Mouse (Mus musculus) lung, embryonic 15.5 days (tissue): ENCODE measurements around the gene Krtap3-3. TPM values are rescaled to one million over a fixed set of nuclear protein-coding genes. Genes with fewer than 3 reads are reported as not detected.
"Not testable (repeated sequence)": the region's sequence is repeated elsewhere in the genome, so short reads cannot be mapped to it uniquely, and the experiment has no call there.

Source experiments
- ATAC-seq: fragments of 200-750 bp; cut with Nextera tagmentation; 2 replicates; pipeline ENCODE4 v1.8.0; 2017; ENCODE audit warnings: moderate number of reproducible peaks, borderline replicate concordance; ENCODE audit not compliant: low FRiP score, low TSS enrichment; ENCODE audit errors: extremely low read depth
- H3K27ac ChIP-seq: fragments of 300-500 bp; sonication (generic); 2 replicates; pipeline ENCODE4 v1.5.1; 2015; ENCODE audit warnings: moderate library complexity, mild to moderate bottlenecking, inconsistent platforms
- H3K27me3 ChIP-seq: fragments of 300-500 bp; sonication (generic); 2 replicates; pipeline ENCODE4 v1.6.1; 2015; ENCODE audit warnings: inconsistent platforms
- H3K36me3 ChIP-seq: fragments of 300-500 bp; sonication (generic); 2 replicates; pipeline ENCODE4 v1.6.1; 2015; ENCODE audit warnings: inconsistent platforms
- H3K4me1 ChIP-seq: fragments of 300-500 bp; sonication (generic); 2 replicates; pipeline ENCODE4 v1.6.1; 2015; ENCODE audit warnings: inconsistent platforms
- H3K4me2 ChIP-seq: fragments of 300-500 bp; sonication (generic); 2 replicates; pipeline ENCODE4 v1.6.1; 2015; ENCODE audit warnings: inconsistent platforms, mild to moderate bottlenecking, moderate library complexity
- H3K4me3 ChIP-seq: fragments of 300-500 bp; sonication (generic); 2 replicates; pipeline ENCODE4 v1.5.1; 2015; ENCODE audit warnings: mild to moderate bottlenecking, inconsistent platforms
- H3K9ac ChIP-seq: fragments of 300-500 bp; sonication (generic); 2 replicates; pipeline ENCODE4 v1.6.1; 2015; ENCODE audit warnings: inconsistent platforms
- H3K9me3 ChIP-seq: fragments of 300-500 bp; sonication (generic); 2 replicates; pipeline ENCODE4 v1.6.1; 2016; ENCODE audit warnings: inconsistent platforms
- WGBS: fragments of 180-500 bp; shearing (Covaris S2); methylation state at CpG from one replicate; pipeline ENCODE4 v1.1.7; 2015; 5-methylcytosine and 5-hydroxymethylcytosine counted together
- polyA plus RNA-seq: library from polyadenylated mRNA; unstranded; fragments of >200 nt; fragmentation: Nextera tagmentation; extraction: Ambion mirVana; gene quantifications from 2 replicates; pipeline ENCODE4 v1.2.1, GENCODE M21; 2015

Gene Krtap3-3
- polyA plus RNA-seq = not detected in 2 replicates

DNA sequence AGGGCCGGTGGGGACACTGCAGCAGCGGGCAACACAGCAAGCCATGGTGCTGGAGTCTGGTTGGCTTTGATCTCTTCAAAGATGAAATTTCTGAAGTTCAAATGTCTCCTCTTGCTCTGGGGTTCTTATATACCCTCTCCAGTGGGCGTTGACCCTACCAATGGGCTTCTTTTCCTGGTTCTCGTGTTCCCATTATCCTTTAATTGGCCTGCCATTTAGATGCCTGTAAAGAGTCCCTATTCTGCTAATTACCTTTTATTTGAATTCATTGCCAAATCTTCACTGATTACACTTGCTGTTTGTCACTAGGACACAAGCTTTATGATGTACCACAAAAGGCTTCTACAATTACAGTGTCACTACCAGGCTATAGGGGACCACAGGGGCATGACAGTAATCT lies at the start of gene Krtap3-3:
Gene Krtap3-3, minus strand, starts transcription at position 101 of the 400 bp plus-strand sequence.
- no peaks in the 10 kb centered on the region for H3K9me3 ChIP-seq
- no peak within 1 kb of the TSS for H3K27ac ChIP-seq
- ATAC-seq = no peak
- no peaks in the 10 kb centered on the region for H3K36me3 ChIP-seq
- 59% methylated on average over 4 of the region's 4 CpGs for WGBS
- H3K4me3 ChIP-seq = no peak within 1 kb of the TSS
- no peak within 1 kb of the TSS for H3K9ac ChIP-seq
- H3K4me1 ChIP-seq = no peaks in the 10 kb centered on the region
- no peaks in the 10 kb centered on the region for H3K27me3 ChIP-seq
- H3K4me2 ChIP-seq = no peak within 1 kb of the TSS

DNA sequence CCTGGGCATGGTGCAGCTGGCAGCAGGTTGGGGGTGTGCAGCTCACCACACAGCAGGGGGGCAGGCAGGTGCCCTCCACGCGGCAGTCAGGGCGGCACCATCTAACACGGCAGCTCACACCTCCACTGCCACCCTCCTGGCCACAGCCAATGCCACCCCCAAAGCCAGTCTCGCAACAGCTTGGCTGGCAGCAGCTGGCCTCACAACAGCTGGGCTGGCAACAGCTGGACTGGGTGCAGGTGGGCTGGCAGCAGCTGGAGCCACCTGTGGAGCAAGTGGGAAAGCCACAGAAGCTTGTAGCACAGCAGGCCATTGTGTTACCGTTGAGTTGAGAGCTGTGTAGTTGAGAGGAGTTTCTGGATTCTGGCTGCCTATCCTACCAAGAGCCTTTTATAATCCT lies 47.1 kb upstream of the Krtap3-3 start, which contains the start of gene Krtap9-3:
Gene Krtap9-3, minus strand, starts transcription at position 364 of the 400 bp plus-strand sequence.
- not testable (repeated sequence) for H3K27ac ChIP-seq, H3K9me3 ChIP-seq, H3K27me3 ChIP-seq, H3K9ac ChIP-seq, H3K4me1 ChIP-seq, H3K4me3 ChIP-seq, ATAC-seq, H3K36me3 ChIP-seq, H3K4me2 ChIP-seq
- 67% methylated on average over 6 of the region's 6 CpGs for WGBS

DNA sequence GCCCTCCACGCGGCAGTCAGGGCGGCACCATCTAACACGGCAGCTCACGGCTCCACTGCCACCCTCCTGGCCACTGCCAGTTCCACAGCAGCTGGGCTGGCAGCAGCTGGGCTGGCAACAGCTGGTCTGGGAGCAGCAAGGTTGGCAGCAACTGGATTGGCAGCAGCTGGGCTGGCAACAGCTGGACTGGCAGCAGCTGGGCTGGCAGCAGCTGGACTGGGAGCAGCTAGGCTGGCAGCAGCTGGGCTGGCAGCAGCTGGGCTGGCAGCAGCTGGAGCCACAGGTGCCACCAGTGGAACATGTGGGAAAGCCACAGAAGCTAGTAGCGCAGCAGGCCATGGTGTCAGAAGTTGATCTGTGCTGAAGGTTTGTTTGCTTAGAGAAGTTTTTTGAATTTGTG lies 40.3 kb upstream of the Krtap3-3 start, which contains the start of gene Krtap1-3:
Gene Krtap1-3, minus strand, starts transcription at position 359 of the 400 bp plus-strand sequence.
- Histone ChIP-seq H3K27me3 (no peaks in the 10 kb centered on the region), H3K36me3 (no peaks in the 10 kb centered on the region), H3K4me2 (no peak within 1 kb of the TSS), H3K4me3 (no peak within 1 kb of the TSS), H3K4me1 (no peaks in the 10 kb centered on the region), H3K9ac (no peak within 1 kb of the TSS), H3K9me3 (no peaks in the 10 kb centered on the region), H3K27ac (no peak within 1 kb of the TSS)
- no peak for ATAC-seq
- 83% methylated on average over 6 of the region's 6 CpGs for WGBS

DNA sequence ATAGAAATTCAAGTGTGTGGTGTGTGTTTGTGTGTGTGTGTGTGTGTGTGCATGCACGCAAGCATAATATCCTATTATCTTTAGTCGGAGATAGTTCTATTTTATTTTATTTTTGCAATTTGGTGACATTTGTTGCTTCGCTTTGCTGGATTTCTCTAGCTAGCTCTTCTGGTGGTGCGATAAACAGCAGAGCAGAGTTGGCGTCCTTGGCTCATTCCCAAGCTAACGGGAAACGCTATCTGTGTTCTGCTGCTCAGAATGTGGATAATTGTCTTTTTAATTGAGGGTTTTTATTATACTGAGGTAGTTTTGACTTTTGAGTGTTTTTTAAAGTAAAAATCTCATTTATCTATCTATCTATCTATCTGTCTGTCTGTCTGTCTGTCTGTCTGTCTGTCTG lies 34.4 kb upstream of the Krtap3-3 start:
- H3K9me3 ChIP-seq = no peaks in the 10 kb centered on the region
- H3K36me3 ChIP-seq = no peaks in the 10 kb centered on the region
- no peak overlapping the region for H3K27ac ChIP-seq
- no peaks in the 10 kb centered on the region for H3K27me3 ChIP-seq
- H3K4me2 ChIP-seq = no peak overlapping the region
- H3K9ac ChIP-seq = no peak overlapping the region
- no peak for ATAC-seq
- H3K4me3 ChIP-seq = no peak overlapping the region
- no peaks in the 10 kb centered on the region for H3K4me1 ChIP-seq
- WGBS = 70% methylated on average over 7 of the region's 7 CpGs

DNA sequence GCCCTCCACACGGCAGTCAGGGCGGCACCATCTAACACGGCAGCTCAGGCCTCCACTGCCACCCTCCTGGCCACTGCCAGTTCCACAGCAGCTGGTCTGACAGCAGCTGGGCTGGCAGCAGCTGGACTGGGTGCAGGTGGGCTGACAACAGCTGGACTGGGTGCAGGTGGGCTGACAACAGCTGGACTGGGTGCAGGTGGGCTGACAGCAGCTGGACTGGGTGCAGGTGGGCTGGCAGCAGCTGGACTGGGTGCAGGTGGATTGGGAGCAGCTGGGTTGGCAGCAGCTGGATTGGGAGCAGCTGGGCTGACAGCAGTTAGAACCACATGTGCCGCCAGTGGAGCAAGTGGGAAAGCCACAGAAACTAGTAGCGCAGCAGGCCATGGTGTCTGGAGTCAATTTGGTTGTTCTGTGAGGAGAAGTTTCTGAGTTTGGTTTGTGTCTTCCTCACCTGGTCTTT lies 32.6 kb upstream of the Krtap3-3 start, which contains the start of gene Krtap1-4:
Gene Krtap1-4, minus strand, starts transcription at position 410 of the 460 bp plus-strand sequence.
- ATAC-seq = no peak
- Histone ChIP-seq H3K36me3 (no peaks in the 10 kb centered on the region), H3K4me2 (no peak within 1 kb of the TSS), H3K4me3 (no peak within 1 kb of the TSS), H3K27me3 (no peaks in the 10 kb centered on the region), H3K27ac (no peak within 1 kb of the TSS), H3K9me3 (no peaks in the 10 kb centered on the region), H3K4me1 (no peaks in the 10 kb centered on the region), H3K9ac (no peak within 1 kb of the TSS)
- WGBS = 75% methylated on average over 5 of the region's 5 CpGs

DNA sequence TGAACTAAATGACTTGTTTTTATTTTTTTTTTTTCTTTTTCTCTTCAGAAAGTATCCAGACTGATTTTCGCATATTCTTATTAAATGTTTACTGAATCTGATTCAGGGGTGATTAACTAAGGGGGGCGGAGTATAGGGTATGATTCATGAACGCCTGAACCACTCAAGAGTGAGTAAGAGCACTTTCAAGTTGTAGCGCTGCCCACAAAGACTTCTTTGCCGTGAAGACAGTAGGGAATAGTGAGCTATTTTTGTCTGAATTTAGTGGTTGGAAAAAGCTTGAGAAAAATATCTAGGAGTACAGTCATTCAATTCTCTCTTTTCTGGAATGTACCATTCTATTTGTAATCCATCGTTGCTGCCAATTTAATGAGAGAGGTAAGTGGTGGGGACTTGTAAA lies 30.9 kb upstream of the Krtap3-3 start:
- H3K27me3 ChIP-seq = no peaks in the 10 kb centered on the region
- no peak overlapping the region for H3K4me3 ChIP-seq
- no peak overlapping the region for H3K27ac ChIP-seq
- 59% methylated on average over 6 of the region's 6 CpGs for WGBS
- no peaks in the 10 kb centered on the region for H3K4me1 ChIP-seq
- no peaks in the 10 kb centered on the region for H3K36me3 ChIP-seq
- no peak for ATAC-seq
- H3K9me3 ChIP-seq = no peaks in the 10 kb centered on the region
- no peak overlapping the region for H3K4me2 ChIP-seq
- H3K9ac ChIP-seq = no peak overlapping the region

DNA sequence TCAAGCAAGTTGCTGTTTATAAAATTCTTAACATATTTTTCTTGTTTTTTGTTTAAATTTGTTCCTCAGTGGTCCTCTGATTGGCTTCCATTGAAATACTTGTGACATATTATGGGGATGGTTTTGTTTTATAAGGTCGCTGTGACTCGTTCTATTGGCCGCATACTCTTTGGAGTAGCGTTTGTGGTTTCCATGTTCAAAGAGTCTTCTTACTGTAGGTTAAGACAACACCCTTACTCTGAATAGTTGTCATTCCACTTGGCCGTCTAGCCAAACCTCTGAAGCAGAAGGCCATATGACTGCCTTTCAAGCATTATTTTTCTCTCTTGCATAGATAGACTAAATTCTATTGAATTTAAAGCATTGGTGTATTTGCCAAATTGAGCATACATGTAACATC lies 30.4 kb upstream of the Krtap3-3 start:
- 73% methylated on average over 5 of the region's 5 CpGs for WGBS
- no peak for ATAC-seq
- no peak overlapping the region for H3K27ac ChIP-seq
- no peaks in the 10 kb centered on the region for H3K4me1 ChIP-seq
- no peaks in the 10 kb centered on the region for H3K27me3 ChIP-seq
- no peak overlapping the region for H3K4me3 ChIP-seq
- no peaks in the 10 kb centered on the region for H3K36me3 ChIP-seq
- H3K9me3 ChIP-seq = no peaks in the 10 kb centered on the region
- H3K9ac ChIP-seq = no peak overlapping the region
- no peak overlapping the region for H3K4me2 ChIP-seq

DNA sequence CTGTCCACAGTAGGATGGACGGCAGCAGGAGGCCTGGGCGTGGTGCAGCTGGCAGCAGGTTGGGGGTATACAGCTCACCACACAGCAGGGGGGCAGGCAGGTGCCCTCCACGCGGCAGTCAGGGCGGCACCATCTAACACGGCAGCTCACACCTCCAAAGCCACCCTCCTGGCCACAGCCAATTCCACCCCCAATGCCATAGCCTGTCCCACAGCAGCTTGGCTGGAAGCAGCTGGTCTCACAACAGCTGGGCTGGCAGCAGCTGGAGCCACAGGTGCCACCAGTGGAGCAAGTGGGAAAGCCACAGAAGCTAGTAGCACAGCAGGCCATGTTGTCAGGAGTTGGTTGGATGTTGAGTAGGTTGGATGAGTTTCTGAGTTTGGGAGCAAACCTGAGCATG lies 30.0 kb upstream of the Krtap3-3 start, which contains the start of gene Krtap1-5:
Gene Krtap1-5, minus strand, starts transcription at position 381 of the 400 bp plus-strand sequence.
- H3K9ac ChIP-seq = no peak within 1 kb of the TSS
- WGBS = 87% methylated on average over 6 of the region's 6 CpGs
- no peaks in the 10 kb centered on the region for H3K4me1 ChIP-seq
- no peaks in the 10 kb centered on the region for H3K27me3 ChIP-seq
- no peaks in the 10 kb centered on the region for H3K36me3 ChIP-seq
- no peak within 1 kb of the TSS for H3K4me2 ChIP-seq
- no peaks in the 10 kb centered on the region for H3K9me3 ChIP-seq
- ATAC-seq = no peak
- H3K27ac ChIP-seq = no peak within 1 kb of the TSS
- H3K4me3 ChIP-seq = no peak within 1 kb of the TSS

DNA sequence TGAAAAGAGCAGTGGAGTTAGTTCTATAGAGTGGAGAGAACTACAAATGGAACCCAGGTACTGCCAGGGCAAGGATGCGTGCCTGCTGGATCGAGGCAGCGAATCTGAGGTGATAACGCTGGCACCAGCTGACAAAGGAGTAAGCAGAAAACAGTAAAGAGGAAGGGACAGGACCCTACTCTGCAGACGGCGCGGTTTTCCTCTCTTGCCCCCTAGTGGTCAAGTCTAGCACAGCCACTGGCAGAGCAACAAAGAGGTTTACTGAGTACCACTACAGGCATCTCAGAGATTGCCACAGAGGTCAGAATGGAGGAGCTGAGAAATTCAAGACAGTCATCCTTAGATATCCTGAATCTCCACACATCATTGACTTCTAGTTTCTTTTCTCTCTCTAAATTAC lies 23.4 kb upstream of the Krtap3-3 start:
- ATAC-seq = peak; percentile 74; the same call in 1 of the 2 replicates
- 2% methylated on average over 7 of the region's 7 CpGs for WGBS
- no peak overlapping the region for H3K4me3 ChIP-seq
- H3K9ac ChIP-seq = 0 out of 2 replicates have a peak overlapping the region, but pooled peaks have one; percentile 14
- no peaks in the 10 kb centered on the region for H3K27me3 ChIP-seq
- no peak overlapping the region for H3K27ac ChIP-seq
- H3K36me3 ChIP-seq = no peaks in the 10 kb centered on the region
- H3K4me2 ChIP-seq = peak overlapping the region; percentile 40; the same call in 1 of the 2 replicates
- no peaks in the 10 kb centered on the region for H3K9me3 ChIP-seq
- 0 out of 2 replicates have a peak, but pooled peaks cover 2% of the 10 kb centered on the region for H3K4me1 ChIP-seq

DNA sequence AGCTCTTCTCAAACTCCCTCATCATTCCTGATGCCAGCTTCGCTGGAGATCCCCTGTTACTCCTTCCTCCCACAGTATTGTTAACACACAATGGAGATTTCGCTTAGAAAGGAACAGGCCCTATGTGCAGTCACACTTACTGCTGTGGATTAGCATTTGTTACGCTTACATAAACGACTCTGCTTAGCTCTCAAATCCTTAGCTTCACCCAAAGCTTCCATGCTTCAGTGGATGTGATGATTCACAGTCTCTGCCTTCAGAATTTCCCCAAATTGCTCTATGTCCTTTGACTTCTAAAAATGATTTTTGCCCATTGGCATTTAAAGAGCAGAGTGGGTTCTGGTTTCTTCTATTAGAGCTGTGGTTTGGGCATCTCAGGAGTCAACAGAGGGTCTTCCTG lies 22.5 kb upstream of the Krtap3-3 start:
- Histone ChIP-seq H3K4me2 (no peak overlapping the region), H3K4me1 (0 out of 2 replicates have a peak, but pooled peaks cover 2% of the 10 kb centered on the region), H3K9ac (no peak overlapping the region), H3K27ac (no peak overlapping the region), H3K9me3 (no peaks in the 10 kb centered on the region), H3K4me3 (no peak overlapping the region), H3K27me3 (no peaks in the 10 kb centered on the region), H3K36me3 (no peaks in the 10 kb centered on the region)
- no peak for ATAC-seq
- 54% methylated on average over 4 of the region's 4 CpGs for WGBS

DNA sequence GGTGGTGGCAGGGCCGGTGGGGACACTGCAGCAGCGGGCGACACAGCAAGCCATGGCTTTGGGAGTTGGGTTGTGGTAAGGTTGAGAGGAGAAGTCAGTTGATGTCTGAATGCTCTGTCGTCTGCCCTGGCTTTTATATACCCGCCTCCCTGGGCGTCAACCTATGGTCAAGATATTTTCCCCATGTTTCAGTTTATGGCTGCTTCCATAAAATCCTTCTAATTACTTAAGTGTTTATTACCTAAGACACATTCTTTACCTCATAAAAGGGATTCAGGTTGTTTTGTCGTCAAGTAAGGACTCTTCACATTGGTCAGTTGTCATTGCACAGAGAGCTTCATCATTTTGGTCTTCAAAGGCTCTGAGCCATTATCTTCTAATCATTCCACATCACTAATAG lies 15.9 kb upstream of the Krtap3-3 start, which contains the start of gene Krtap3-1:
Gene Krtap3-1, minus strand, starts transcription at position 101 of the 400 bp plus-strand sequence.
- Histone ChIP-seq H3K4me2 (no peak within 1 kb of the TSS), H3K27me3 (no peaks in the 10 kb centered on the region), H3K9ac (no peak within 1 kb of the TSS), H3K4me3 (no peak within 1 kb of the TSS), H3K4me1 (no peaks in the 10 kb centered on the region), H3K36me3 (no peaks in the 10 kb centered on the region), H3K27ac (no peak within 1 kb of the TSS), H3K9me3 (no peaks in the 10 kb centered on the region)
- no peak for ATAC-seq
- 88% methylated on average over 7 of the region's 7 CpGs for WGBS

DNA sequence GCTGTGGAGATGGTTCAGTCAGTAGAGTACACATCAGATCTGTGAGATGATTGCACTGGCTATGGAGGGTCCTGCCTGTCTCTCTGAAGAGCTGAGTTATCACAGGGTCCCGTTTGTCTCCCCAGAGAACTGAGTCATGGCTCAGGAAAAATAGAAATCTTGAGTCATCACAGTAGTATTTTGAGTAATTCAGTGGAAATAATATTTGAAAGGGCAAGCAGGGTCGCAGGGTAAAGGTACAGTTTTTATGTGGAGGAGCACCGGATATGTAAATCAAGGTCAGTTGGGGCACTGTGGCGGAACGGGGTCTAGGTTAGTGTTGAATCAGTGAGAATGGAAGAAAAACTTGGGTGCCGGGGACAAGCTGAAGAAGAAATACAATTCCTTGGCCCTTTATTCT lies 11.9 kb upstream of the Krtap3-3 start:
- 83% methylated on average over 6 of the region's 6 CpGs for whole genome bisulfite sequencing
- no peaks in the 10 kb centered on the region for H3K9me3 ChIP-seq
- H3K4me2 ChIP-seq = no peak overlapping the region
- no peak overlapping the region for H3K27ac ChIP-seq
- H3K4me1 ChIP-seq = no peaks in the 10 kb centered on the region
- H3K27me3 ChIP-seq = no peaks in the 10 kb centered on the region
- no peak for ATAC-seq
- H3K4me3 ChIP-seq = no peak overlapping the region
- H3K36me3 ChIP-seq = no peaks in the 10 kb centered on the region
- H3K9ac ChIP-seq = no peak overlapping the region
